Mouse (Mus musculus): ENCODE measurements around the gene Cel. TPM values are rescaled to one million over a fixed set of nuclear protein-coding genes. Genes with fewer than 3 reads are reported as not detected.
A peak's percentile ranks its signal among the peaks of the same experiment; 100 is the strongest.
"Not testable (repeated sequence)": the region's sequence is repeated elsewhere in the genome, so short reads cannot be mapped to it uniquely, and the experiment has no call there.

The Cel gene
- polyA plus RNA-seq, 1 experiment, result 0.27 TPM

- peak; percentile 89 for DNase-seq (ENCODE audit: low read depth, low spot score)
- WGBS, result 5% methylated on average over 11 of the region's 11 CpGs
These were observed 37.8 kb downstream of the Cel start for GRCm38 (mm10) chr2:28525219-28525942.

- 74% methylated on average over 10 of the region's 10 CpGs for WGBS
- DNase-seq (ENCODE audit: low read depth, low spot score), result no peak
These were observed 38.8 kb downstream of the Cel start for GRCm38 (mm10) chr2:28524406-28524805.

- whole genome bisulfite sequencing, result 9% methylated on average over 5 of the region's 5 CpGs
- peak; percentile 92 for DNase-seq (ENCODE audit: low read depth, low spot score)
These were observed 39.5 kb downstream of the Cel start for GRCm38 (mm10) chr2:28523643-28524117.

GRCm38 (mm10) chr2:28522166-28522565, 41.0 kb downstream of the Cel start:
- WGBS, result 32% methylated on average over 4 of the region's 4 CpGs

GRCm38 (mm10) chr2:28521571-28522151, 41.5 kb downstream of the Cel start:
- no peak for DNase-seq (ENCODE audit: low read depth, low spot score)
- WGBS, result 65% methylated on average over 6 of the region's 6 CpGs

More at GRCm38 (mm10) chr2:28522166-28522565, 41.0 kb downstream of the Cel start:
- DNase-seq (ENCODE audit: low read depth, low spot score), result no peak

- 77% methylated on average over 5 of the region's 5 CpGs for WGBS
- DNase-seq (ENCODE audit: low read depth, low spot score), result no peak
These were observed 42.6 kb downstream of the Cel start for GRCm38 (mm10) chr2:28520581-28520980.

GRCm38 (mm10) chr2:28518231-28518630, 45.0 kb downstream of the Cel start:
- no peak for DNase-seq (ENCODE audit: low read depth, low spot score)
- 60% methylated on average over 2 of the region's 2 CpGs for WGBS

GRCm38 (mm10) chr2:28517206-28517909, 45.8 kb downstream of the Cel start:
- DNase-seq (ENCODE audit: low read depth, low spot score), result peak; percentile 97
- 13% methylated on average over 5 of the region's 5 CpGs for WGBS

- WGBS, result 9% methylated on average over 5 of the region's 5 CpGs
- DNase-seq (ENCODE audit: low read depth, low spot score), result no peak
These were observed 48.7 kb downstream of the Cel start for GRCm38 (mm10) chr2:28514489-28514888.

GRCm38 (mm10) chr2:28513431-28514370, 49.5 kb downstream of the Cel start:
- 4% methylated on average over 47 of the region's 47 CpGs for WGBS
- DNase-seq (ENCODE audit: low read depth, low spot score), result no peak

- under 1% methylated on average over 71 of the region's 71 CpGs for WGBS
- no peak for DNase-seq (ENCODE audit: low read depth, low spot score)
These were observed 50.3 kb downstream of the Cel start, which contains the start of gene Ralgds for GRCm38 (mm10) chr2:28512798-28513401. Ralgds (plus strand) TSS chr2:28513125.

- not testable (repeated sequence) for DNase-seq (ENCODE audit: low read depth, low spot score)
- 53% methylated on average over 5 of the region's 5 CpGs for WGBS
These were observed 51.6 kb downstream of the Cel start for GRCm38 (mm10) chr2:28511600-28511999.

- no peak for DNase-seq (ENCODE audit: low read depth, low spot score)
- 58% methylated on average over 6 of the region's 6 CpGs for WGBS
These were observed 56.9 kb downstream of the Cel start for GRCm38 (mm10) chr2:28506291-28506690.

GRCm38 (mm10) chr2:28505795-28506194, 57.4 kb downstream of the Cel start, which contains the start of gene Gm10134:
Gm10134 (plus strand) TSS chr2:28506095.
- 82% methylated on average over 3 of the region's 3 CpGs for WGBS
- no peak for DNase-seq (ENCODE audit: low read depth, low spot score)

Other genes starting within 250 kb of the Cel start
- 1.1 and 2.1 TPM in 2 replicates for gene Ppp1r26, start 116.6 kb downstream of the Cel start, polyA plus RNA-seq (2012; rRNA removed)
- not detected in 2 replicates for gene 1700007K13Rik, start 97.1 kb downstream of the Cel start, polyA plus RNA-seq (2012; rRNA removed)
- 35.9 and 40.6 TPM in 2 replicates for gene Mrps2, start 95.3 kb downstream of the Cel start, polyA plus RNA-seq (2012; rRNA removed)
- gene Gbgt1, start 66.5 kb downstream of the Cel start, polyA plus RNA-seq (2012; rRNA removed), result 5.6 and 10.1 TPM in 2 replicates
- 1.6 and 3.2 TPM in 2 replicates for gene Gm10134, start 57.3 kb downstream of the Cel start, polyA plus RNA-seq (2012; rRNA removed)
- 60.9 and 80.2 TPM in 2 replicates for gene Ralgds, start 50.3 kb downstream of the Cel start, polyA plus RNA-seq (2012; rRNA removed)
- gene Gtf3c5, start 20.3 kb upstream of the Cel start, polyA plus RNA-seq (2012; rRNA removed), result 20.7 and 21.5 TPM in 2 replicates
- 0.79 and 1.3 TPM in 2 replicates for gene Gfi1b, start 58.6 kb upstream of the Cel start, polyA plus RNA-seq (2012; rRNA removed)
- gene Tsc1, start 77.8 kb upstream of the Cel start, polyA plus RNA-seq (2012; rRNA removed), result 6.0 and 10.8 TPM in 2 replicates
- gene Spaca9, start 136.3 kb upstream of the Cel start, polyA plus RNA-seq (2012; rRNA removed), result 0.82 and 1.0 TPM in 2 replicates
- 0.11 and 0.19 TPM in 2 replicates for gene Ak8, start 136.8 kb upstream of the Cel start, polyA plus RNA-seq (2012; rRNA removed)

All from large intestine, adult 2 months (tissue).